Mouse (Mus musculus) cortical plate, adult 2 months (tissue): ENCODE measurements around the gene Mpc2. TPM values are rescaled to one million over a fixed set of nuclear protein-coding genes. Genes with fewer than 3 reads are reported as not detected.

Experiments used
- H3K27ac ChIP-seq: fragments of 200-500 bp; 2 replicates; pipeline ENCODE4 v1.5.1; 2012; ENCODE audit warnings: low read length, control low read depth, inconsistent platforms; ENCODE audit not compliant: insufficient read depth
- H3K4me1 ChIP-seq: fragments of 200-500 bp; 2 replicates; pipeline ENCODE4 v1.6.1; 2011; ENCODE audit warnings: low read length; ENCODE audit not compliant: control insufficient read depth, insufficient read depth
- H3K4me3 ChIP-seq: fragments of 200-500 bp; 2 replicates; pipeline ENCODE4 v1.5.1; 2011; ENCODE audit warnings: mild to moderate bottlenecking, low read length, control low read depth; ENCODE audit not compliant: insufficient read depth
- CTCF ChIP-seq: fragments of 200-500 bp; IDR thresholded peaks from 2 replicates; pipeline ENCODE4 v1.5.1; 2011; ENCODE audit warnings: mild to moderate bottlenecking, control low read depth, low read length; ENCODE audit not compliant: insufficient read depth; ENCODE audit errors: extremely low read depth
- POLR2A ChIP-seq: fragments of 200-500 bp; IDR thresholded peaks from 2 replicates; pipeline ENCODE4 v1.6.1; 2011; ENCODE audit warnings: mild to moderate bottlenecking, low read length, control low read depth; ENCODE audit not compliant: insufficient read depth; ENCODE audit errors: extremely low read depth
- polyA plus RNA-seq: library from polyadenylated mRNA; depleted of rRNA; stranded (reverse); fragments of >200 nt; gene quantifications from 2 replicates; pipeline ENCODE4 v1.2.3, GENCODE M21; 2012

Mpc2 gene
- polyA plus RNA-seq, 1 experiment, result 161 TPM

GRCm38 (mm10) chr1:165459503-165460181 is 795 bp upstream of the Mpc2 start:
- Histone ChIP-seq H3K4me1 (no peaks in the 10 kb centered on the region), H3K27ac (no peak overlapping the region), H3K4me3 (peak overlapping the region; percentile 54)
- no peak for TF ChIP-seq CTCF
- TF ChIP-seq POLR2A, result no peak

- Histone ChIP-seq H3K4me1 (no peaks in the 10 kb centered on the region), H3K4me3 (peak overlapping the region; percentile 54), H3K27ac (peak overlapping the region; percentile 76)
- peak; percentile 83 for TF ChIP-seq POLR2A
- TF ChIP-seq CTCF, result no peak
Measured at GRCm38 (mm10) chr1:165460801-165461377, 452 bp downstream of the Mpc2 start.

- TF ChIP-seq CTCF, result no peak
- TF ChIP-seq POLR2A, result no peak
- Histone ChIP-seq H3K4me1 (no peaks in the 10 kb centered on the region), H3K27ac (peak overlapping the region; percentile 57), H3K4me3 (peak overlapping the region; percentile 54)
Measured at GRCm38 (mm10) chr1:165461681-165462080, 1.2 kb downstream of the Mpc2 start.

GRCm38 (mm10) chr1:165462861-165463260 is 2.4 kb downstream of the Mpc2 start:
- no peak overlapping the region for H3K27ac ChIP-seq
- peak overlapping the region; percentile 7; the same call in 1 of the 2 replicates for H3K4me3 ChIP-seq
- no peak for TF ChIP-seq POLR2A
- no peaks in the 10 kb centered on the region for H3K4me1 ChIP-seq

- TF ChIP-seq CTCF (no peak), POLR2A (no peak)
Measured at GRCm38 (mm10) chr1:165464574-165464973, 4.1 kb downstream of the Mpc2 start.

GRCm38 (mm10) chr1:165468971-165469370 is 8.5 kb downstream of the Mpc2 start:
- no peak for TF ChIP-seq CTCF
- TF ChIP-seq POLR2A, result no peak
- H3K4me1 ChIP-seq, result no peaks in the 10 kb centered on the region
- no peak overlapping the region for H3K4me3 ChIP-seq

More at GRCm38 (mm10) chr1:165464574-165464973, 4.1 kb downstream of the Mpc2 start:
- H3K4me3 ChIP-seq, result no peak overlapping the region
- H3K27ac ChIP-seq, result no peak overlapping the region
- no peaks in the 10 kb centered on the region for H3K4me1 ChIP-seq

GRCm38 (mm10) chr1:165469717-165470116 is 9.3 kb downstream of the Mpc2 start:
- no peaks in the 10 kb centered on the region for H3K4me1 ChIP-seq

More at GRCm38 (mm10) chr1:165468971-165469370, 8.5 kb downstream of the Mpc2 start:
- no peak overlapping the region for H3K27ac ChIP-seq

GRCm38 (mm10) chr1:165471490-165471889 is 11.1 kb downstream of the Mpc2 start:
- TF ChIP-seq POLR2A, result no peak
- no peak for TF ChIP-seq CTCF
- H3K4me1 ChIP-seq, result no peaks in the 10 kb centered on the region
- no peak overlapping the region for H3K4me3 ChIP-seq
- no peak overlapping the region for H3K27ac ChIP-seq

More at GRCm38 (mm10) chr1:165469717-165470116, 9.3 kb downstream of the Mpc2 start:
- H3K4me3 ChIP-seq, result no peak overlapping the region
- TF ChIP-seq POLR2A, result no peak
- TF ChIP-seq CTCF, result no peak
- H3K27ac ChIP-seq, result no peak overlapping the region

- no peak within 1 kb of the TSS for H3K4me3 ChIP-seq
- no peak for TF ChIP-seq POLR2A
- TF ChIP-seq CTCF, result no peak
- H3K4me1 ChIP-seq, result no peaks in the 10 kb centered on the region
Measured at GRCm38 (mm10) chr1:165484688-165485233, 24.3 kb downstream of the Mpc2 start, which contains the start of gene Adcy10. TSS of gene Adcy10 (plus strand) at chr1:165485183.

GRCm38 (mm10) chr1:165486108-165486507 is 25.7 kb downstream of the Mpc2 start:
- TF ChIP-seq POLR2A, result no peak
- no peak for TF ChIP-seq CTCF
- Histone ChIP-seq H3K4me3 (no peak overlapping the region), H3K4me1 (no peaks in the 10 kb centered on the region), H3K27ac (no peak overlapping the region)

More at GRCm38 (mm10) chr1:165484688-165485233, 24.3 kb downstream of the Mpc2 start, which contains the start of gene Adcy10:
- no peak within 1 kb of the TSS for H3K27ac ChIP-seq
